8 mouse cellular contexts compared by ENCODE assay signal in genomic region chr5:35131773-35132172, GRCm38 (mm10). TPM values are rescaled to one million over a fixed set of nuclear protein-coding genes. Genes with fewer than 3 reads are reported as not detected.
A peak's percentile ranks its signal among the peaks of the same experiment; 100 is the strongest.
DNase-seq lines count a peak whose midpoint lies in the region; ATAC-seq and TF ChIP-seq lines count a peak whose summit lies in the region.

No protein-coding gene starts in this region.

- no peaks in the 10 kb centered on the region for H3K9me3 ChIP-seq in embryonic facial prominence, embryonic 10.5 days
- H3K9me3 ChIP-seq in kidney, postnatal 0 days (replicated peaks; ENCODE audit: low read length) = no peaks in the 10 kb centered on the region
- no peaks in the 10 kb centered on the region for H3K9me3 ChIP-seq in liver, embryonic 11.5 days (ENCODE audit: control insufficient read depth, low read length)

- WGBS in embryonic facial prominence, embryonic 10.5 days = 6% methylated on average over 7 of the region's 7 CpGs
- 9% methylated on average over 7 of the region's 7 CpGs for WGBS in kidney, postnatal 0 days
- 1% methylated on average over 7 of the region's 7 CpGs for WGBS in liver, embryonic 11.5 days

- H3K27me3 ChIP-seq in embryonic facial prominence, embryonic 10.5 days (replicated peaks; ENCODE audit: low read depth, poor library complexity, severe bottlenecking) = no peaks in the 10 kb centered on the region
- H3K27me3 ChIP-seq in kidney, postnatal 0 days (ENCODE audit: insufficient read depth, low read length) = no peaks in the 10 kb centered on the region
- H3K27me3 ChIP-seq in liver, embryonic 11.5 days (replicated peaks; ENCODE audit: control insufficient read depth, insufficient read depth, low read length) = no peaks in the 10 kb centered on the region
- H3K27me3 ChIP-seq in splenic B cell, adult 2 months (ENCODE audit: control insufficient read depth, insufficient read depth, low read length, poor library complexity, severe bottlenecking) = no peaks in the 10 kb centered on the region

- ATAC-seq in kidney, postnatal 0 days (replicated peaks; ENCODE audit: low FRiP score, low read depth) = peak; percentile 65
- peak; percentile 45 for ATAC-seq in liver, embryonic 11.5 days (replicated peaks; ENCODE audit: low FRiP score)

- peak; percentile 90 for TF ChIP-seq CTCF in kidney, postnatal 0 days (IDR thresholded peaks at IDR 0.05; ENCODE audit: low read depth)

- H3K4me3 ChIP-seq in embryonic facial prominence, embryonic 10.5 days = no peak overlapping the region
- no peak overlapping the region for H3K4me3 ChIP-seq in kidney, postnatal 0 days (replicated peaks; ENCODE audit: low read depth, low read length)
- no peak overlapping the region for H3K4me3 ChIP-seq in liver, embryonic 11.5 days (ENCODE audit: low read depth, low read length)

- H3K27ac ChIP-seq in embryonic facial prominence, embryonic 10.5 days (replicated peaks) = peak overlapping the region; percentile 40; the same call in 1 of the 2 replicates
- H3K27ac ChIP-seq in kidney, postnatal 0 days = no peak overlapping the region
- no peak overlapping the region for H3K27ac ChIP-seq in liver, embryonic 11.5 days (ENCODE audit: low read depth, low read length)

- H3K4me2 ChIP-seq in kidney, postnatal 0 days (ENCODE audit: low read length) = no peak overlapping the region
- H3K4me2 ChIP-seq in liver, embryonic 11.5 days = no peak overlapping the region

- H3K4me1 ChIP-seq in embryonic facial prominence, embryonic 10.5 days = peaks cover 4% of the 10 kb centered on the region; the same call in 1 of the 2 replicates
- H3K4me1 ChIP-seq in kidney, postnatal 0 days (replicated peaks; ENCODE audit: insufficient read depth, low read length) = no peaks in the 10 kb centered on the region
- H3K4me1 ChIP-seq in liver, embryonic 11.5 days (replicated peaks; ENCODE audit: control insufficient read depth, insufficient read depth, low read length) = no peaks in the 10 kb centered on the region; the same call in 1 of the 2 replicates

- no peak overlapping the region for H3K9ac ChIP-seq in kidney, postnatal 0 days (ENCODE audit: low read depth, low read length)
- no peak overlapping the region for H3K9ac ChIP-seq in liver, embryonic 11.5 days (ENCODE audit: low read depth, low read length)

- DNase-seq in A20 (ENCODE audit: low read depth, low spot score) = peak; percentile 60
- peak; percentile 95 for DNase-seq in adrenal gland, postnatal 14 days
- DNase-seq in embryonic facial prominence, embryonic 10.5 days (ENCODE audit: low spot score) = peak; percentile 88
- peak; percentile 84 to 90 for DNase-seq in heart, adult 18-20 months
- peak; percentile 88 for DNase-seq in kidney, postnatal 0 days (ENCODE audit: low spot score)
- peak; percentile 65 for DNase-seq in liver, embryonic 11.5 days (ENCODE audit: low spot score)
- DNase-seq in neural tube, embryonic 10.5 days (ENCODE audit: extremely low spot score, low spot score) = peak; percentile 91
- DNase-seq in splenic B cell, adult 2 months (ENCODE audit: low read depth, low spot score) = peak; percentile 70

- H3K36me3 ChIP-seq in embryonic facial prominence, embryonic 10.5 days (replicated peaks) = no peaks in the 10 kb centered on the region
- no peaks in the 10 kb centered on the region for H3K36me3 ChIP-seq in kidney, postnatal 0 days (ENCODE audit: insufficient read depth, low read length)
- H3K36me3 ChIP-seq in liver, embryonic 11.5 days (ENCODE audit: control insufficient read depth, insufficient read depth, low read length) = no peaks in the 10 kb centered on the region
- no peaks in the 10 kb centered on the region for H3K36me3 ChIP-seq in splenic B cell, adult 2 months (ENCODE audit: control insufficient read depth, insufficient read depth, low read length, poor library complexity, severe bottlenecking)

RNA-seq across cellular contexts. Expression of gene Lrpap1, which starts 26.2 kb away (rescaled TPM):
- 80.8 and 88.8 TPM in 2 replicates for total RNA-seq in adrenal gland, postnatal 14 days (2021)
- polyA plus RNA-seq in embryonic facial prominence, embryonic 10.5 days (2016; fragmentation: Nextera tagmentation; extraction: Ambion mirVana) = 72.4 and 74.2 TPM in 2 replicates
- 10 to 100 TPM; 49.9 to 50.2 TPM for total RNA-seq in heart, adult 18-20 months (2021)
- polyA plus RNA-seq in kidney, postnatal 0 days (2015; fragmentation: Nextera tagmentation; extraction: Ambion mirVana) = 265 and 288 TPM in 2 replicates
- 97.9 and 103 TPM in 2 replicates for polyA plus RNA-seq in liver, embryonic 11.5 days (2014; fragmentation: Nextera tagmentation; extraction: Ambion mirVana)
